Mouse (Mus musculus): ENCODE data around the gene Zp3. TPM values are rescaled to one million over a fixed set of nuclear protein-coding genes. Genes with fewer than 3 reads are reported as not detected.

Gene Zp3
- polyA plus RNA-seq, 1 experiment, result not detected

GRCm38 (mm10) chr5:135975893-135976668 is 3.8 kb upstream of the Zp3 start:
- no peak for TF ChIP-seq GATA1 (IDR thresholded peaks at IDR 0.05; ENCODE audit: low read length)

- TF ChIP-seq GATA1 (IDR thresholded peaks at IDR 0.05; ENCODE audit: low read length), result no peak
Measured at GRCm38 (mm10) chr5:135979381-135979780, 518 bp upstream of the Zp3 start.

DNA sequence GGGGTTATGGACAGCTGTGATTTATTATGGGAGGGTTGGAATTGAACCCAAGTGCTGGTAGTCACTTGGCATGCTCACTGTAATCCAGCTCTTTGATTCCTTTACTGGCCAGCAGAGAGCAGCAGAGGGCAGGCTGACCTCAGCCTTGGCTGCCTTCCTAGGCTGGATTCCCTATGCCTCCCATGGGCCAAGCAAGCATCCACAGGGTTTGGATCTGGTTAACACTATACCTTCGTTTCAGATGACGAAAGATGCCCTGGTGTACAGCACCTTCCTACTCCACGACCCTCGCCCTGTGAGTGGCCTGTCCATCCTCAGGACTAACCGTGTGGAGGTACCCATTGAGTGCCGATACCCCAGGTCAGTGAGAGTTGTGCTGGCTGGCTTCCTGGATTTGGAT is 2.5 kb downstream of the Zp3 start:
- no peak for TF ChIP-seq GATA1 (IDR thresholded peaks at IDR 0.05; ENCODE audit: low read length)

DNA sequence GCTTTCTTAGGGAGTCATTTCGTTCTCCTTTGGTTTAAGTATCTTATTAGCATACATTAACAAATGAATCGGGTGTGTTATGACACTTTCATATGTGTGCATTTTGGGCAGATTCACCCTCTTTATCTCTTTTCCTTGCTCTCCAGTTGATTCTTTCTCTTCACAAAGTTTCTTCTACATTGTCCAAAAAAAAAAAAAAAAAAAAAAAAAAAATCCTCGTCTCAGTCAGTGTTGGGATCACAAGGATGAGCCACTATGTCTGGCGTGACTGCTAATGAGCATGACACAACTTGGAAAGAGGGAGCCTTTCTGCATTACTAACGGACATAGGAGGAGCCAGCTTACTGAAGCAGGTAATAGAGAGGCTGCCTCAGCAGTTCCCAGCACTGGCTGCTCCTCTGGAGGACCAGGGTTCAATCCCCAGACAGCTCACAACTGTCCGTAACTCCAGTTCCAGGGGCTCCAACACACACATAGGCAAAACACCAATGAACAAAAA is 4.7 kb downstream of the Zp3 start:
- TF ChIP-seq GATA1 (IDR thresholded peaks at IDR 0.05; ENCODE audit: low read length), result no peak

DNA sequence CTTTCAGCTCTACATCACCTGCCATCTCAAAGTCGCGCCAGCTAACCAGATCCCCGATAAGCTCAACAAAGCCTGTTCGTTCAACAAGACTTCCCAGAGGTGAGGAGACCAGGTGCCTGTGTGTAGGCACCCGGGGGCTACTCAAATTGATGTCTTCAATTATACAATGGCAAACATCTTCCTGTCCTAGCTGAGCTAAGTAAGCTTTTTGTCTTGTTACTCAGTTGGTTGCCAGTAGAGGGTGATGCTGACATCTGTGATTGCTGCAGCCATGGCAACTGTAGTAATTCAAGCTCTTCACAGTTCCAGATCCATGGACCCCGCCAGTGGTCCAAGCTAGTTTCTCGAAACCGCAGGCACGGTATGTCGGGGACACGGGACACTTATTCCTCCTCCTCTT is 7.3 kb downstream of the Zp3 start:
- TF ChIP-seq GATA1 (IDR thresholded peaks at IDR 0.05; ENCODE audit: low read length), result no peak

- TF ChIP-seq GATA1 (IDR thresholded peaks at IDR 0.05; ENCODE audit: low read length), result no peak
Measured at GRCm38 (mm10) chr5:135990601-135991000, 10.7 kb downstream of the Zp3 start.

DNA sequence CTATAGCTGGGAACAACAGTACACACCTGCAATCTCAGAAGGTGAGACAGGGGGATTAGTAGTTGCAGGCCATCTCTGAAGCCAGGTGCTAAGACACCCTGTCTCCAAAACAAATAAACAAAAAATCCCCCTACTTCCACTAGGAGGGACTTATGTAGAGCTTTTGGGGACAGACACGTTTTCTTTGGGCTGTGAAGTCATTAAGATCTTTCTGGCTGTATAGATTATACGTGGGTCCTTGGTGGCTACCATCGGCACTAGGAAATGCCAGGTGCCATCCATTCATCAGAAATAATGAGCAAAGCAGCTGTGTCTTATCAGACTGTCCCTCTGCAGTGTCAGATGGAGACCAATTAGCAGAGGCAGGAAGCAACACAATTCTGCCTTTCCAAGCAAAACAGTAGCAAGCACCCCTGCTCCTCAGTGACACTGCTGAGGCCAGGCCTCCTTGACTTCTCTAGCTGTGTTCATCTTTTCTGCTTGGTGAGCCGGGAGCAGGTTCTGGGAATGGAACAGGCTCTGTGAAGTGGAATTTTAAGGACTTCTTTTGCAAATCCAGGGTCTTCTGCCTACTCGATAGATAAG is 13.6 kb downstream of the Zp3 start:
- TF ChIP-seq GATA1 (IDR thresholded peaks at IDR 0.05; ENCODE audit: low read length), result no peak

GRCm38 (mm10) chr5:135994335-135994724 is 14.4 kb downstream of the Zp3 start:
- no peak for TF ChIP-seq GATA1 (IDR thresholded peaks at IDR 0.05; ENCODE audit: low read length)

GRCm38 (mm10) chr5:135994725-135995687 is 15.1 kb downstream of the Zp3 start, which contains the start of gene Dtx2:
TSS of gene Dtx2 (plus strand) at chr5:135994800.
- no peak for TF ChIP-seq GATA1 (IDR thresholded peaks at IDR 0.05; ENCODE audit: low read length)

DNA sequence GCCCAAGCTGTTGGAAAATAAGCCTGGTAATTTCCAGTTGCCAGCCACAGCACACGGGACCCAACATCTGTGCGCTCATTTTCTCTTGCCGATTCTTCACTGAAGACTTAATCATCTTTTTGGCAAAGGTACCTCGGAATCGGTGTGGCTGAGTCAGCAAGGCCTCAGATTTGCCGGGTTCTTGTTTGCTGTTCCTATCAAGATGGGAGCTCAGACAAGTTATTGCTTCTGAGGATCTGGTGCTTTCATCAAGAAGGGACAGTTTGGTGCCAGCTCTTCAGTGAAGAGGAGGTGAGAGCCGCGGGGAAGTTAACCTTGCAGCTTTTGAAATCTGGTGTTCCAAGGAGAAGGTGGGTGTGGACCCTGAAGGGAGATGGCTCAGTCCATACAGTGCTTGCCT is 16.3 kb downstream of the Zp3 start:
- TF ChIP-seq GATA1 (IDR thresholded peaks at IDR 0.05; ENCODE audit: low read length), result no peak

GRCm38 (mm10) chr5:136001222-136001621 is 21.3 kb downstream of the Zp3 start:
- no peak for TF ChIP-seq GATA1 (IDR thresholded peaks at IDR 0.05; ENCODE audit: low read length)

- TF ChIP-seq GATA1 (IDR thresholded peaks at IDR 0.05; ENCODE audit: low read length), result no peak
Measured at GRCm38 (mm10) chr5:136002325-136002724, 22.4 kb downstream of the Zp3 start.

- no peak for TF ChIP-seq GATA1 (IDR thresholded peaks at IDR 0.05; ENCODE audit: low read length)
Measured at GRCm38 (mm10) chr5:136002751-136003151, 22.9 kb downstream of the Zp3 start.

DNA sequence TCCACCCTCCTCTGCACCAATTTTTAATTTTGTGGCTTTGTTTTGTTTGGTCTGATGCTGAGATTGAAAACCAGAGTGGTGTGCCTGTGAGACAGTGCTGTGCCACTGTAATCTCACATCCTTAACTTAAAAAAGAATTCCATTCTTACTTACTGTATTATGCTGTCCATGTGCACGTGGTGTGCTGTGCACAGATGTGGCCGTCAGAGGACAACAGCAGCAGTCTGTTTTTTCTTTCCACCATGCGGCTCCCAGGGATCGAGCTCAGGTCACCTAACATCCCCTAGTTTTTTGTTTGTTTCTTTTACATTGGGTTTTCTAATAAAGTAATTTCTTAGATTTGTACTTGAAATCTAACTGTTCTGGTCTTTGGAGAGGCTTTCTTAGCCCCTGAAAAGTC is 24.6 kb downstream of the Zp3 start:
- no peak for TF ChIP-seq GATA1 (IDR thresholded peaks at IDR 0.05; ENCODE audit: low read length)

GRCm38 (mm10) chr5:136007745-136008144 is 27.8 kb downstream of the Zp3 start:
- no peak for TF ChIP-seq GATA1 (IDR thresholded peaks at IDR 0.05; ENCODE audit: low read length)

GRCm38 (mm10) chr5:136014877-136015276 is 35.0 kb downstream of the Zp3 start:
- no peak for TF ChIP-seq GATA1 (IDR thresholded peaks at IDR 0.05; ENCODE audit: low read length)
